Mouse (Mus musculus): ENCODE measurements at regions not wholly inside any gene's neighbourhood (a gene's known extent, or its start where the extent isn't known, plus 50 kb on each side); places are given as distances from the start of the nearest gene placed in this dataset.

DNA sequence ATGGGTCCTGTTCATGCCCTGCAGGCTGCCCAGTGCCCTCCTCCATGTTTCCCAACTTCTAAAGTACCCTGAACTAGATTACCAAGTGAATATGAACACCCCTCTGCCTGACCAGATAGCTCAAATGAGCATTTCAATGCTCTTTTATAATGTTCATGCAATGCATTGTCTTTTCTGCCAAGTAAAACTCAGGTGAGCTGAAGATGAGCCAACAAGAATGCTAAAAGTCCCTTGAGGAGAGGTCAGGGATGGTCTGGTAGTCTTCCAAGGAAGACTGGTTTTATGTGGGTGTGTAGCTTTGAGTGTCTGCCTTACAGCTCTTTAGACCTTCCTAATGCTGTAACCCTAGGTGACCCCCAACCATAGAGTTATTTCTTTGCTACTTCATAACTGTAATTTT is 58.0 kb upstream of the Abca12 start:
- intact Hi-C loops (cut with DNase I), result no loop called here
- DNase-seq (ENCODE audit: extremely low spot score in 1 of 2, low spot score in 2 of 2), result no peak

- DNase-seq (ENCODE audit: extremely low spot score in 1 of 2, low spot score in 2 of 2), result no peak
- intact Hi-C loops (cut with DNase I), result no loop called here
Measured at GRCm38 (mm10) chr1:71483149-71483548, 68.4 kb upstream of the Abca12 start.

DNA sequence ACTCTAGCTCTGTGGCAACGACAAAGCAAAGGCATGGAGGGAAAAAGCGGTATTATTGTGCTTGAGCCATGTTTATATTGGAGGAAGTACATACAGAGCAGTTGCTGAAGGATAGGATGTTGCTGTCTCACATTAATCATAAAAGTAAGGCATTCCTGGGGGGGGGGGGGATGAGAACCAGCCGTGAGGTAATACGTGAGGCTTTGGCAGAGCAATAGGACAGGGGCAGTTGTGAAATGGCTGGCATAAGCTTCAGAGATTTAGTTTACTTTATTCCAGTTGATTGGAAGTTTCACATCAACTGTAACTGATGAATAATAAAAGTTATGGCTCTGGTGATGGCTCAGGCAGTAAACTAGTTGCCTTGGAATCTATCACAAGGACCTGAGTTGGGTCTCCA is 62.4 kb upstream of the Atic start:
- no peak for DNase-seq (ENCODE audit: extremely low spot score in 1 of 2, low spot score in 2 of 2)
- intact Hi-C loops (cut with DNase I), result no loop called here

DNA sequence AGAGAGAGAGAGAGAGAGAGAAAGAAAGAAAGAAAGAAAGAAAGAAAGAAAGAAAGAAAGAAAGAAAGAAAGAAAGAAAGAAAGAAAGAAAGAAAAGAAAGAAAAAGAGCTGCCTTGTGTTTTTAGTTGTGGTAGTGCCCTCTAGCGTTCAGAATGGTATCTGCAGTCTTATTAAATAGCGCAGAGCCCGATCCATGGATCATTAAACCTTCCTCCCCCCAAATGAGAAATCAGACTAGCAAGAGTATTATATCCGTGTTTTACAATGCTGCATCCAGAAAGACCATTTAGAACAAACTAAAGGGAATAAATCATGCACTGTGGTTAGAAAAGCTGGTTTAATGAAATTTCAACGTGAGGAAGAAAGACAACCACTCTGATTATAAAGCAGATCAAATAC is 51.1 kb upstream of the Atic start:
- intact Hi-C loops (cut with DNase I), result loop anchor here (5.0 kb wide), 2 partner anchors 214 to 234 kb away; no protein-coding TSS in a partner anchor
- DNase-seq (ENCODE audit: extremely low spot score in 1 of 2, low spot score in 2 of 2), result peak in 1 of 2 experiments; percentile 23

DNA sequence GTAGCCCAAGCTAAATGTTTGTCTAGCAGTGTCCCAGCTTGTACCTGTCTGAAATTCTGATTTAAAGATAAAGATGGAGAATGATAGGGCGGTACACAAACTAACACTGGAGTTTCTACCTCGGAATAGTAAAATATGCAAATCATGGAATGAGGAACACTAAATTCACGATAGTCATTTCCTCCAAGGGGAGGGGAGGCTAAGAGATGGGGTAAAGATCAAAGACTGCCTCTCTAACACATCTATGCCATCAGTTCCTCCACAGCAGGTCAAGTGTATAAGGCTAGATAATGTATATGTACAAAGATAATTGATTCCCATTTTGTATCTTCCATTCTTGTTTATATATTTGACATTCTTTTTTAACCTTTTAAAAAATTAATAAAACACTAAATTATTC is 50.4 kb upstream of the Atic start:
- intact Hi-C loops (cut with DNase I), result loop anchor here (5.0 kb wide), 2 partner anchors 214 to 234 kb away; no protein-coding TSS in a partner anchor
- no peak for DNase-seq (ENCODE audit: extremely low spot score in 1 of 2, low spot score in 2 of 2)
